Mouse (Mus musculus) C3H10T1/2 (cell line): Measurements from ENCODE around the gene C530025M09Rik. TPM values are rescaled to one million over a fixed set of nuclear protein-coding genes. Genes with fewer than 3 reads are reported as not detected.

Experiments used
- polyA plus RNA-seq, 2 experiments: library from polyadenylated mRNA; unstranded; fragments of >200 nt; fragmentation: generic; extraction: Trizol; gene quantifications; one replicate each; pipeline ENCODE4 v1.2.1; 2012; ENCODE audit warnings: missing spikeins in 2 of 2

C530025M09Rik gene
- polyA plus RNA-seq: not detected

DNA sequence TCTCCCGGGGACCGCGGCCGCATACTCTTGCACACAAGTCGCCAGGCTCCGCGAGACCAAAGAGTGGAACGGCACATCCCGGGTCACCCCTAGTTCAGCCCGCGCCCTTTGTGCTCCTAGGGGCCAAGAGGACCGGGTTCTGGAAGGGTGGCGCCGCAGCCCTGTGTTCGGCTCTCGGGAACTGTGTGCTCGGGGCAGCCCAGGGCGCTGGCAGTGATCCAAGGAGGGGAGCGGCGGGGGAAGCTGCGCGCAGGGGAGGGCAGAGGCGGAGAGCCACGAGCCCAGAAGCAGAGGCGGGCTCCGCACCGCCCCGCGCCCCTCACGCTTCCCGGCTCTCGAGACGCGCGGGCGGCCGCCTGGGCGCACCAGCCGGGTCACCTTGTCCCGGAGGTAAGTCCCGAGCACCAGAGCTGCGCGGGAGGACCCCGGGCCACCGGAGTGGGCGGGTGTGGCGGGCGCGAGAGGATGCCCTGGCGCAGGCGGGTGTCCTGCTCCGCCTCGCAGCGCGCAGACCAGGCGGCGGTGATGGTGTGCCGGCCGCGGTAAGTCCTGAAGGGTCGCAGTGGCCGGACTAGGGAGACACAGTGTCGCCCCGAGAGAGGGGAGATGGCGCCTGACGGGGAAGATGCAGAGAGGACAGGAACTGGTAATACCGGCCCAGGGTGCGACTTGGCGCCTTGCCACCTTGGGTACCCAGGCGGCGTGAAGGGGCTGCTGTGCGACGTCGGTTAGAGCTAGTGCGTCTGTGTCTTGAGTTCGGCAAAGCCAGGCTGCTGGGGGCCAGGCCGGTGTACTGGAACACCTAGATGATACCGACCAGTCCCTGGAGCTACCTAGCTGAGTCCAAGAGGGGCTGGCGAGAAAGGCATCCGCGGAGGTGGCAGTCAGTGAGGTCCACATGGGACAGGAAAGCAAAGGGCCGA, at the start of gene C530025M09Rik:
TSS of gene C530025M09Rik (minus strand) at position 678 of the 923 bp plus-strand sequence.

DNA sequence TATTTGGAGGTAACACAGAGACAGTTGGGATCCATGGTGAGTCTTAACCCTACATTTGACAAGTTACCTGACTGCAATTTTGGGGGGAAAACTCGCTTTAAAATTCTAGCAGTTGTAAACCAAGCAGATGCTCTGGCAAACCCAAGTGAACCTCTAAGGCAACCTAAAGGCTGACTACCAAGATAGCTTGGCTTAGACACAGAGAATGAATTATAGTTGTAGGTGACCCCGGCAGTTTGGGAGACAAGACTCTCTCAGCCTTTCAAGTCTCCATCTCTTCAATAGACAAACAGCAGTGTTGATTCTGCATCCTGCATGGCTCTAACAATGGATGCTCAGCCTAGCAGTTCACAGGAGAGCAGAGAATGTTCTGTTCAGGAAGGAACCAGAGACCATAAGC, 2.1 kb downstream of the C530025M09Rik start, which contains the start of gene Syndig1:
TSS of gene Syndig1 (plus strand) at position 301 of the 400 bp plus-strand sequence.

Other genes with a start within 250 kb of the C530025M09Rik start
- gene Syndig1, start 2.0 kb downstream of the C530025M09Rik start, polyA plus RNA-seq: not detected